Mouse (Mus musculus) common myeloid progenitor, adult 5-6 weeks (primary cell): ENCODE measurements at regions not wholly inside any gene's neighbourhood (a gene's known extent, or its start where the extent isn't known, plus 50 kb on each side); places are given as distances from the start of the nearest gene placed in this dataset.
A peak's percentile ranks its signal among the peaks of the same experiment; 100 is the strongest.

Experiments
- ATAC-seq: replicated peaks from 2 replicates; pipeline ENCODE4 v1.8.0; 2016; ENCODE audit warnings: low read depth, mild to moderate bottlenecking, moderate TSS enrichment, inconsistent platforms; ENCODE audit not compliant: poor library complexity, severe bottlenecking

- no peak for ATAC-seq
Observed at GRCm38 (mm10) chr5:44416844-44417589, 190.6 kb upstream of the Tapt1 start.

DNA sequence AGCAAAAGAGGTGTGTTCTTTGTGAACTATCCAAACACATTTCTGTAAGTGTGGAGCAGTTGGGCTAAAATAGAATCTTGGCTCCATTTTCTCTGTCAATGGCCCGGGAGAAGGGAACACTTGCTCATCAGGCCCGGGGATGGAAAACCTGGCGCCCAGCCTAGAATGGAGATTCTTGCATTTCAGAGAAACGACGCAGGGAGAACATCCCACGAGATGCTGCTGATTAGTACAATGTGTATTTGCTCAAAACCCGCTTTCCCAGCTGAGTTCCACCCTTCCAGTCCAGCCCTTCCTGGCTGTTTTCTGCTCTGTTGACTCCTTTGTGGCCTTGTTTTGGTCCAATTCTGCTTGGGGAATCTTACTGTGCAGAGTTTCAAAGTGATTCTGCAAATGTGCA lies 188.0 kb upstream of the Tapt1 start:
- no peak for ATAC-seq

DNA sequence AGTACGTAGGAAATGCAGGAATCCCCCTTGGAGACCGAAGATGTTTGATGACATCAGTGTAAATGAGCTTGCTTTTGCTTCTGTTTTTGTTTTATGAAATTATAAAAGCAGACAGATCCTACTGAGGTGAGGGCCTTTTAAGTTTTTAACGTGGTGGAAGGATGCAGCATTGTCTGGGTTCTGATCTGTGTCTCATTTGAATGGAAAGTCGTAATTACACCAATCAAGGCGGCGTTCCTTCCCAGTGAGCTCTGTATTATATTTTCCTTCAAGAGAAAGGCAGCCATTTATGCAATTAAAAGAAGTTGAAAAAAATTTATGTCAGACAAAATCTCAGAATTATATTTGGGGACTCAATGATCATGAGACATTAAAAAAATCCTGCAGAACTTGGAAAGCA lies 176.9 kb upstream of the Tapt1 start:
- ATAC-seq: no peak

DNA sequence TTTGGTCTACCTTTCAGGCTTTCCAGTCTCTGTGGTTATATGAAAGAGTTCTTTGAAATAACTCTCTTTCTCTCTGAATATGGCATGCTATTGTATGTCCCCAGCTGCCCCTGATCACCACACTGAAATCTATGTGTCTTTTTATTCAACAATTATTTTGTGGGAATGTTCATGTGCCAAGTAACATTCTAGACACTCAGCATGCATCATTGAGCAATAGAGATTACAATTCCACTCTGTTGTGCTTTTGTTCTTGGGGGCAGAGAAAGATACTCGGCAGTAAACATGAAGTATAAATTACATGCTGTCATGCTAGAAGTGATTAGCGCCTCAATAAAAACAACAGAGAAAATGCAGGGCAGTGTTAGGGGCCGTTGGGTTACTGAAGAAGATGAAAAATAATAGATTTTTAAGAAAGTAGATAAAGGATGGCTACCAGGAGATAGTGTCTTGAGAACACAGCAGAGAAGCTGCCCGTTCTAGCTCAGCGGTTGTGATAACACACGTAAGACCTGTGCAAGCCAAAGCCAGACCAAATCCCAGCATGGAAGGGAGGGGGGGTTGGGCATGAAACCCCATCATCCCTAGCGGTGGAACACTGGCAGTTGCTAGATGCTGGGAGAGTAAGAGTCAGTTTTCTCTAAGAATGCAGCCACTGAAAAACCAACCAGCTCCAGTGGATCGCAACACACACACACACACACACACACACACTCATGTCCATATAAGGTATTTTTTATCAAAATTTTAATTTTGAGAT lies 174.3 kb upstream of the Tapt1 start:
- ATAC-seq: no peak

DNA sequence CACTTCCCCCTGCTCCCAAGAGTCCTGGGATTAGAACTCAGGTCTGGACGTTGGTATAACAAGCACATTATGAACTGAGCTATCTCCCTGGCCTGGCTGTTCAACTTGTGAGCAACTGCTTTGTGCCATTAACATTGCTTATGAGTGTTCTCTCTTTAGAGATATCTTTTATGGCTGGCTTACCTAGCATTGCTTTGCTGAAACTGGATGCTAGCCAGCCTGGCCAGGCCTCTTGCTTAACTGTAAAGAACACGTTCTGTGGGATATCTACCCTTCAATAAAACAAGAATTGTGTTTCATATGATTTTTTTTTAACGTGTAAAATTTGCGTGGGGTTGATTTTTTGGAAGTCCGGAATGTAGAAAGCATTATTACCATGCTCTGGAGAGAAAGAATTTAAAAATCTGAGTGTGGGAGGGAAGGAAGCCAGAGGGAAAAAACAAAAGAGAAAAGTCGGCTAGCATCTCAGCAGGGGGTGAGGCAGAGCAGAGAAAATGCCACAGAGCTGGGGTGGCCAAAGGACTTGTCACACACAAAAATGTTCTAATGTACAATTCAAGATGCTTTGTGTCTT lies 160.9 kb upstream of the Tapt1 start:
- no peak for ATAC-seq

DNA sequence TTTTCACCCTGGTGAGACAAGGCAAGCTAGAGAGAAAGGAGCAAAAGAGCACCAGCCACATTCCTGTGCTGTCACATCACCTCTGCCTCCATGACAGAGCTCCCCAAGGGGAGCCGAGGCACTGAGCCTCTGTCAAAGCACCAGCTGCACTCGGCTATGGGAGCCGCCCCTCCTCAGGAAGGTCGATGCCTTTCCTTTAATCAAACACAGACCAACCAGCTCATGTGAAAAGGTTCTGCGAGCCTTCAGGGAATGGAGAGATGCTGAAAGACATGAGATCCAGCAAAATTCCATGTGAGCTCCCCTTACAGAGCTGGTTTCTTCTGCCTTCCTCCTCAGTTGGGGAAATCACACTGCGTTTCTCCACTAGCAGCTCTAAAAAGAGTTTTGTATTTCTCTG lies 159.8 kb upstream of the Tapt1 start:
- ATAC-seq: no peak

GRCm38 (mm10) chr5:44383049-44383448 lies 156.6 kb upstream of the Tapt1 start:
- ATAC-seq: peak; percentile 66

- no peak for ATAC-seq
Observed at GRCm38 (mm10) chr5:44370006-44370405, 143.6 kb upstream of the Tapt1 start.

DNA sequence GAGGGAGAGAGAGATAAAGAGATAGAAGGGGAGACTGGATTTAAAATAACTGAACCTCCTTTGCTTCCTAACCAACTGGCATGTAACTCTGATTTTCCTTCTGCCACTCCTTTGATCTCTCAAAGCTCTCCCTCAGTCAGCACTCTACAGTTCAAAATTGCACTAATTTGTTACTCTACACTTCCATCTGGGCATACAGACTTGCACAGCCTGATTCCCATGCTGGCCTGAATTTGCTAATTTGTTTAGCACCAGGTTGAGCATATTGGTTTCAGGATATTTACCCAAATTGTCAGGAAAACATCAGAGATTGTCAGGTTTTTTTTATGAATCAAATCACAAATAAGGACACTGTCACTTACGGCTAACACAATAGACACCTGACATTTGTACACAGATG lies 125.9 kb upstream of the Tapt1 start:
- ATAC-seq: no peak

DNA sequence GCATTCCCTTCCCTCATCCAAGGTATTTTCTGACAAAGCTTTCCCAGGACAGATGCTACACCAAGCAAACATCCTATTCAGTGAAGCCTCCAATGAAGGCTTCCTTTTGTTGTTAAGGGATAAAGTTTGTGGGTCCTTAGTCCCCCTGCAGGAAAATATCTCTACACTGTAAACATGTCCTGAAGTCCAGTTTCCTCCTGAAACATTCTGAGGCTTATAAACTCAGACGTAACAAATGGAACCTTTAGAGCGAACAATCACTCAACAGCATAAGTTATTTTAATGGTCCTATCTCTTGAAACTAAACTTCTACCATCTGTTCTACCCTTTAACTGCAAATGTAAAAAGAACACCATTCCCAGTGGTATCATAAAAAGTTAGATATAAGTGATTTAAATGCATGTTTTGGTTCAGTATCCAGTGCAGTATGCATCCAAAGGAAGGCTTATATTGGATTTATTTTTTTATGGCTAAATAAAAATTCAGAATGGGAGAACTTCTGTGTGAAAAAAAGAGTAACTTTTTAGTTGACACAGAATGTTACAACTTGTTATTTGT lies 115.1 kb upstream of the Tapt1 start:
- no peak for ATAC-seq

- ATAC-seq: no peak
Observed at GRCm38 (mm10) chr5:44338662-44339061, 112.2 kb upstream of the Tapt1 start.

GRCm38 (mm10) chr5:44335756-44336155 lies 109.3 kb upstream of the Tapt1 start:
- no peak for ATAC-seq

DNA sequence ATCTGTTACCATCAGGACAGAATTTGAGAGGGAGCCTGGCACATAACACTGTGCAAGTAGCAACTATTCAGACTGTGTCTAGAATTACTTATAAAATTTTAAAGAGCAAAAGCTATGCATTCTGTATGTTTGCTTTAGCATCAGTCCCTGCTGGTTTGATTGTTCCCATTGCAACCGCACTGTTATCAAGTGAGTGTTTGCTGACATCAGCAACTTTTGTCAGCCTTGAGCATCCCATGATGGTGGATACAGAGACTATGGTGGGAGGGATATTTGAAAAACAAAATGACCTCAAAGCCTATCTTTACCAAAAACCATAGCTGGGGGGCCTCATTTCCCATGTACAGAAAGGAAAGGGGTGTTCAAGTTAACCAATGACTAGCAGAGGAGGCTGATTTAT lies 93.2 kb upstream of the Tapt1 start:
- no peak for ATAC-seq

- ATAC-seq: 0 out of 2 replicates have a peak, but pooled peaks have one; percentile 15
Observed at GRCm38 (mm10) chr5:44306769-44307557, 80.5 kb upstream of the Tapt1 start.

- ATAC-seq: peak; percentile 83
Observed at GRCm38 (mm10) chr5:44303886-44304855, 77.7 kb upstream of the Tapt1 start.

DNA sequence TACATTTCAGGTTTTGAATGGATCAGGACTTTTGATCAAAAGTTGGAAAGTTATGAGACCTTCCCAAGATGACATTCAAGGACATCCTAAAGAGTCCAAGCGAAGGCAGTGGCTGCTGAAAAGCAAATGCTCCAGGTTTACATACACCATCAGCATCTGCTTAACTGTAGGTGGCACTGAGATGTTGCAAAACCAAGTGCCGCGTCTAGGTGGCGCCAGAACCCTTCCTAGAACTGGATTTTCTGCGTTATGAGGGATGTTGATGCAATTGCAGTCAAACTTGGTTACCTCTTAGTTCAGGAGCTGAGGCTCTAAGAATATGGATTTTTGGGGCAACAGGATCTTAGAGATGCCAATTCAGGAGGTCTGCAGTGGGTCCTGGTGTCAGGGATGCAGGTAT lies 58.0 kb upstream of the Tapt1 start:
- ATAC-seq: peak; percentile 95
